Mouse (Mus musculus): Measurements from ENCODE around the gene Tbx21. TPM values are rescaled to one million over a fixed set of nuclear protein-coding genes. Genes with fewer than 3 reads are reported as not detected.

Gene Tbx21
- total RNA-seq, 2 experiments from 2014 or later = 0.32 to 0.40 TPM

DNA sequence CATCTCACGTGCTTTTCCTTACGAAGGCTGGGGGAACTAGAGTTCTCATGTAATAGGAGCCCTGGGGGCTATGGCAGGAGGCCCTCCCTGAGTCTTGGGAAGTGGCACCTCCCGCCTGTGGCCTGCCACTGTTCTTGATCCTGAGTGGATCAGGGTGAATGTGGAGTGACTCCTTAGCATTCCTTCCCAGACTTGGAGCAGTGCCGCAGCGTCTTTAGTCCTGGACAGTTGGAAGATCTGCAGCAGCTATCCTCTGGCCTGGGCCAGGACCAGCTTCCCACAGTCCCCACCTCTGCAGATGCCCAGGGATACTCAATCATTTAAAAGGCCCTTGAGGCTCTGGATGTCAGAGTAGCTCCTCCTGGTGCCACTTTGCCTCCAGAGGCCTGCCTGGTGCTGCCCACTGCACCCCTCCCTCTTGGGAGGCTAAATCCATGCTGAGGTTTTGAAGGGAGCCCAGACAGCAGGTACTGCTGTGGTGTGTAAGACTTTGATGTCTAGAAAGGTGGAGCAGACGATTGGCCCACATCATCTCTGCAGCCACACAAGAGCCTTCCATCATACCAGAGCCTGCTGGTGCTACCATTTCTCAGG lies 65.5 kb downstream of the Tbx21 start:
- TF ChIP-seq CTCF (IDR thresholded peaks at IDR 0.05) = no peak
- intact Hi-C loops (cut with DNase I) = no loop called here
- Histone ChIP-seq H3K4me3 (no peak overlapping the region), H3K27ac (no peak overlapping the region)
- no peak for DNase-seq (ENCODE audit: extremely low spot score in 1 of 2, low spot score in 2 of 2)

DNA sequence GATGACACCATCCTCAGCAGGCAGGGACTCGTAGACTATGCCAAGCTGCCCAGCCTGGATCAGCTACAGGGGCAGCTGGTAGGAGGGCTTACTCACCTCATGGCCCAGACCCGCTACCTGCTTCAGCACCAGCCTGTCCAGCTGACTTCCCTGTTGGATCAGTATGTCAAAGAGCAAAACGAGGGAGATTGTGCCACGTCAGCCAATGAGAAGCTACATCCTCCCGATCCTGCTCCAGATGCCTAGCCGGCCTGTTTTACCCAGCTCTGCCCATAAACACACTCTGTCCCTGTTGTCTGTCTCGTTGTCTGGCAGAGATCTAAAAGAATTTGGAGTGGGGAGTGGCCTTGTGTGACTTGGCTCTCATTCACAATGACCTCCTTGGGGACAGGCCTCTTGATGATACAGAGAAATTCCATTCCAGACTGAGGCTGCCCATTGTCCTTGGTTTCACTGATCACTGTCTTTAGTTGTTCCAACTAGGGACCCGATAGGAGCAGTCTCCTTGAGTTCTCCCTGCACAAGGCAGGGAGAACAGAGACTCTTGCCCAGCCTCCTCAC lies 67.0 kb downstream of the Tbx21 start:
- intact Hi-C loops (cut with DNase I) = no loop called here
- TF ChIP-seq CTCF (IDR thresholded peaks at IDR 0.05) = no peak
- Histone ChIP-seq H3K4me3 (no peak overlapping the region), H3K27ac (no peak overlapping the region)
- DNase-seq (ENCODE audit: extremely low spot score in 1 of 2, low spot score in 2 of 2) = no peak

Small RNA genes within 50 kb of the gene (microRNA-seq; reads per million reads assigned to microRNA genes)
- gene Mir7235 (0 to 0.24 reads per million in 2 experiments), gene Mir8103 (0.72 to 1.2 reads per million in 2 experiments)

Other genes starting within 250 kb of the Tbx21 start
- gene Cdk5rap3, start 198.8 kb downstream of the Tbx21 start, total RNA-seq (2021) = 10 to 100 TPM; 28.6 to 30.0 TPM
- gene Prr15l, start 187.2 kb downstream of the Tbx21 start, total RNA-seq (2021) = not detected
- gene Pnpo, start 171.3 kb downstream of the Tbx21 start, total RNA-seq (2021) = 10 to 100 TPM; 40.0 to 40.2 TPM
- gene Sp2, start 132.4 kb downstream of the Tbx21 start, total RNA-seq (2021) = 10 to 100 TPM; 12.6 to 15.2 TPM
- gene Sp6, start 101.9 kb downstream of the Tbx21 start, total RNA-seq (2021) = 1 to 10 TPM in 1 of 2 experiments, under 1 TPM in 1; 0.91 to 1.8 TPM
- 1 to 10 TPM; 2.8 to 3.4 TPM for gene Scrn2, start 85.4 kb downstream of the Tbx21 start, total RNA-seq (2021)
- under 1 TPM; 0.51 to 0.52 TPM for gene Lrrc46, start 73.9 kb downstream of the Tbx21 start, total RNA-seq (2021)
- 10 to 100 TPM; 66.5 to 67.0 TPM for gene Mrpl10, start 73.8 kb downstream of the Tbx21 start, total RNA-seq (2021)
- gene Osbpl7, start 64.7 kb downstream of the Tbx21 start, total RNA-seq (2021) = 10 to 100 TPM; 14.0 to 15.2 TPM
- gene Tbkbp1, start 36.2 kb upstream of the Tbx21 start, total RNA-seq (2021) = 10 to 100 TPM; 52.7 to 56.8 TPM
- gene Kpnb1, start 72.5 kb upstream of the Tbx21 start, total RNA-seq (2021) = 100 to 1,000 TPM; 108 to 120 TPM
- 100 to 1,000 TPM; 142 to 143 TPM for gene Npepps, start 165.3 kb upstream of the Tbx21 start, total RNA-seq (2021)
- gene Mrpl45, start 200.4 kb upstream of the Tbx21 start, total RNA-seq (2021) = 10 to 100 TPM; 26.4 to 28.2 TPM
- under 1 TPM; 0.18 to 0.37 TPM for gene Gpr179, start 236.7 kb upstream of the Tbx21 start, total RNA-seq (2021)
- gene Socs7, start 247.2 kb upstream of the Tbx21 start, total RNA-seq (2021) = 10 to 100 TPM; 87.2 to 91.9 TPM